Mouse (Mus musculus) cortical plate, adult 2 months (tissue): ENCODE measurements at regions not wholly inside any gene's neighbourhood (a gene's known extent, or its start where the extent isn't known, plus 50 kb on each side); places are given as distances from the start of the nearest gene placed in this dataset.

Source experiments
- CTCF ChIP-seq: fragments of 200-500 bp; IDR thresholded peaks from 2 replicates; pipeline ENCODE4 v1.5.1; 2011; ENCODE audit warnings: mild to moderate bottlenecking, control low read depth, low read length; ENCODE audit not compliant: insufficient read depth; ENCODE audit errors: extremely low read depth
- POLR2A ChIP-seq: fragments of 200-500 bp; IDR thresholded peaks from 2 replicates; pipeline ENCODE4 v1.6.1; 2011; ENCODE audit warnings: mild to moderate bottlenecking, low read length, control low read depth; ENCODE audit not compliant: insufficient read depth; ENCODE audit errors: extremely low read depth

- TF ChIP-seq CTCF (no peak), POLR2A (no peak)
Observed at GRCm38 (mm10) chr5:132882291-132882690, 339.1 kb upstream of the Auts2 start.
